Mouse (Mus musculus) liver, embryonic 12.5 days (tissue): Measurements from ENCODE around the gene Csk. TPM values are rescaled to one million over a fixed set of nuclear protein-coding genes. Genes with fewer than 3 reads are reported as not detected.
A peak's percentile ranks its signal among the peaks of the same experiment; 100 is the strongest.

ENCODE experiments used
- ATAC-seq: fragments of 200-750 bp; cut with Nextera tagmentation; 2 replicates; pipeline ENCODE4 v1.8.0; 2017; ENCODE audit warnings: moderate number of reproducible peaks, mild to moderate bottlenecking, moderate library complexity
- H3K27ac ChIP-seq: fragments of 300-500 bp; sonication (generic); 2 replicates; pipeline ENCODE4 v1.5.1; 2016; ENCODE audit warnings: mild to moderate bottlenecking
- H3K27me3 ChIP-seq: fragments of 300-500 bp; sonication (generic); replicated peaks from 2 replicates; pipeline ENCODE4 v1.6.1; 2016; ENCODE audit warnings: mild to moderate bottlenecking, moderate library complexity
- H3K36me3 ChIP-seq: fragments of 300-500 bp; sonication (generic); 2 replicates; pipeline ENCODE4 v1.6.1; 2016; ENCODE audit warnings: mild to moderate bottlenecking, moderate library complexity
- H3K4me1 ChIP-seq: fragments of 300-500 bp; sonication (generic); 2 replicates; pipeline ENCODE4 v1.6.1; 2016
- H3K4me2 ChIP-seq: fragments of 300-500 bp; sonication (generic); 2 replicates; pipeline ENCODE4 v1.6.1; 2016; ENCODE audit warnings: mild to moderate bottlenecking, moderate library complexity
- H3K4me3 ChIP-seq: fragments of 300-500 bp; sonication (generic); 2 replicates; pipeline ENCODE4 v1.5.1; 2016; ENCODE audit warnings: mild to moderate bottlenecking, moderate library complexity
- H3K9ac ChIP-seq: fragments of 300-500 bp; sonication (generic); 2 replicates; pipeline ENCODE4 v1.6.1; 2016; ENCODE audit warnings: mild to moderate bottlenecking, moderate library complexity
- H3K9me3 ChIP-seq: fragments of 300-500 bp; sonication (generic); replicated peaks from 2 replicates; pipeline ENCODE4 v1.6.1; 2016; ENCODE audit warnings: mild to moderate bottlenecking, moderate library complexity
- WGBS: fragments of 180-500 bp; shearing (Covaris S2); methylation state at CpG from one replicate; pipeline ENCODE4 v1.1.7; 2016; ENCODE audit not compliant: insufficient replicate concordance; 5-methylcytosine and 5-hydroxymethylcytosine counted together
- polyA plus RNA-seq: library from polyadenylated mRNA; unstranded; fragments of >200 nt; fragmentation: Nextera tagmentation; extraction: Ambion mirVana; gene quantifications from 2 replicates; pipeline ENCODE4 v1.2.1, GENCODE M21; 2016

Gene Csk
- 27.0 and 27.8 TPM in 2 replicates for polyA plus RNA-seq

GRCm38 (mm10) chr9:57653283-57653682 is at the start of gene Csk:
Gene Csk, minus strand, starts transcription at chr9:57653631.
- Histone ChIP-seq H3K36me3 (no peaks in the 10 kb centered on the region), H3K9me3 (no peaks in the 10 kb centered on the region), H3K27me3 (peaks cover 9% of the 10 kb centered on the region; the same call in 1 of the 2 replicates), H3K4me1 (peaks cover 51% of the 10 kb centered on the region), H3K9ac (no peak within 1 kb of the TSS), H3K4me3 (no peak within 1 kb of the TSS), H3K4me2 (no peak within 1 kb of the TSS), H3K27ac (no peak within 1 kb of the TSS)
- 78% methylated on average over 5 of the region's 5 CpGs for WGBS
- no peak for ATAC-seq

GRCm38 (mm10) chr9:57698466-57699150 is 45.2 kb upstream of the Csk start:
- peaks cover 62% of the 10 kb centered on the region for H3K27me3 ChIP-seq
- 67% methylated on average over 1 of the region's 1 CpGs for WGBS
- H3K4me2 ChIP-seq: no peak overlapping the region
- H3K4me3 ChIP-seq: no peak overlapping the region
- no peak overlapping the region for H3K27ac ChIP-seq
- no peaks in the 10 kb centered on the region for H3K9me3 ChIP-seq
- H3K9ac ChIP-seq: no peak overlapping the region
- H3K4me1 ChIP-seq: peaks cover 24% of the 10 kb centered on the region
- ATAC-seq: no peak
- H3K36me3 ChIP-seq: no peaks in the 10 kb centered on the region

DNA sequence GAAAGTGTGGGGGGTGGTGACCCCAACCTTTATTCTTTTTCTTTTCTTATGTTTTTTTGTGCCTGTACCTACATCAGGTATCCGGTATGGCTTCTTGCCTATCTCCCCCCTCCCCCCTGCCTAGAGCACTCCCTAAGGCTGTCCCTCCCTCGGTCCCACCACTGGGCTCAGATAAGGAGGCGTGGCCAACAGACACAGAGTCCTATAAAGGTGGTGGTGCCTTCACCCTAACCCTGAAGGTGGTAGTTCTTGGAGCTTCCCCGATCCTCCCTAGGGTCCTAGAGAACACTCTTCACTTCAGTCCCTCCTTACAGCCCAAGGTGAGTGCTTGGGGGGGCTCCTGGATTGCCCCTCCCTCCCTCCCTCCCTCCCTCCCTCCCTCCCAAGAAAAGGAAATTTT is 43.9 kb upstream of the Csk start:
- Histone ChIP-seq H3K4me3 (peak overlapping the region; percentile 53), H3K36me3 (no peaks in the 10 kb centered on the region), H3K4me1 (peaks cover 24% of the 10 kb centered on the region), H3K9me3 (no peaks in the 10 kb centered on the region), H3K4me2 (peak overlapping the region; percentile 85), H3K27ac (no peak overlapping the region), H3K9ac (no peak overlapping the region), H3K27me3 (peaks cover 65% of the 10 kb centered on the region)
- 8% methylated on average over 4 of the region's 4 CpGs for WGBS
- ATAC-seq: peak; percentile 76

DNA sequence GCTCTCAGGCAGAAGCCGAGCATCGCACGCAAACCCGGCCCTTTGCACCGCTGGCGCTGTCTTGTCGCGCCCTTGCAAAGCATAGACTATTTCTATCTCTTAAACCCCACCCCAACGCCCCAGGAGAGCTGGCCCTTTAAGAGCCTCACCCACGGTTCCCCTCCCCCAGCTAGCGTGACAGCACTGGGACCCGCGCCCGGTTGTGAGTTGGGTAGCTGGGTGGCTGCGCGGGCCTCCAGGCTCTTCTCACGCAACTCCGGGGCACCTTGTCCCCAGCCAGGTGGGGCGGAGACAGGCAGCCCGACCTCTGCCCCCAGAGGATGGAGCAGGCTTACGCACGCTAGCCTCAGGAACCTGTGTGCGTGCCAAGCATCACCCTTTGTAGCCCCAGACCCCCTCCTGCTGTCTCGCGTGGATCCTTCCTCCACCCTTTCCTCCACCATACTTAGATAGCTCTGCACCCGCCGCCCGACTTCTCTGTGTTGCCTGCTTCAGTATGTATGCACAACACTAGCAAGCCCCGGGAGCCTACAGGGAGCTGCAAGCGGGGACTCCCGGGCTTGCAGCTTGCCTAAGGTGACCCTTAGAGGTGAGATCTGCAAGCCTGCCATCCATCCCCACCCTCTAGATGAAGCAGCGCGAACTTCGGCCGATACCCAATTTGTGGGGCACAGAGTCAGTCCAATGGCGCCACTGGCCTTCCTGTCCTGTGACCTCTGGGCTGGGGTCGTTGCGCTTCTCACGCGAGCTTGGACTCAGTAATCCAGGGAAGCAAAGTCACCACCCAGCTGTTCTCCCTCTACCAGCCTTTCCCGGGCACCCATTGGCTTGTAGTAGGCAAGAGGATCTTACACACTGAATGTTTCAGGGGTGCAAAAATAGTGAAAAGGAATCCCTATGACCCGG is 43.2 kb upstream of the Csk start:
- 2% methylated on average over 42 of the region's 42 CpGs for WGBS
- Histone ChIP-seq H3K27me3 (peaks cover 70% of the 10 kb centered on the region), H3K9me3 (no peaks in the 10 kb centered on the region), H3K27ac (no peak overlapping the region), H3K4me1 (peaks cover 24% of the 10 kb centered on the region), H3K9ac (peak overlapping the region; percentile 52), H3K36me3 (no peaks in the 10 kb centered on the region), H3K4me2 (peak overlapping the region; percentile 85), H3K4me3 (peak overlapping the region; percentile 53)
- peak; percentile 47 for ATAC-seq

- Histone ChIP-seq H3K27me3 (peaks cover 64% of the 10 kb centered on the region), H3K36me3 (no peaks in the 10 kb centered on the region), H3K27ac (no peak overlapping the region), H3K4me1 (peaks cover 24% of the 10 kb centered on the region), H3K4me3 (no peak overlapping the region), H3K4me2 (no peak overlapping the region), H3K9ac (no peak overlapping the region), H3K9me3 (no peaks in the 10 kb centered on the region)
- 80% methylated on average over 2 of the region's 2 CpGs for WGBS
- ATAC-seq: no peak
These were observed 40.7 kb upstream of the Csk start for GRCm38 (mm10) chr9:57694108-57694507.

DNA sequence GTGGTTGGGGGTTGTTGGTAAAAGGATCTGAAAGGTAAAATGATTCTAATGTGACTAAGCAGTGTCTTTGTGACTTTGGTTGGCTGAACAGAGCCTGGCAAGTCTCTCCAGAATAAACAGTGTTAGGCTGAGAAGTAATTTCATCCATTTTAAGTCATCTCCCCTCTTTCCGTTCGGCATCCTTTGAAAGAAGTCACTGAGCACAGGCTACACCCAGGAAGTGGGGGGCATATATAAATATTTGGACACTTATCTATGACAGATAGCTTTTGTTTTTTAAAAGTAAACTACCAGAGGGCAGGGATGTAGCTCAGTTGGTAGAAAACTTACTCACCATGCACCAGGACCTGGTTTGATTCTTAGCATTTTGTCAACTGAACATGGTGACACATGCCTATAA is 35.2 kb upstream of the Csk start:
- H3K4me2 ChIP-seq: no peak overlapping the region
- no peak for ATAC-seq
- H3K4me1 ChIP-seq: peaks cover 14% of the 10 kb centered on the region; the same call in 1 of the 2 replicates
- H3K4me3 ChIP-seq: no peak overlapping the region
- 72% methylated on average over 2 of the region's 2 CpGs for WGBS
- no peak overlapping the region for H3K9ac ChIP-seq
- peaks cover 17% of the 10 kb centered on the region for H3K27me3 ChIP-seq
- H3K36me3 ChIP-seq: no peaks in the 10 kb centered on the region
- H3K27ac ChIP-seq: no peak overlapping the region
- no peaks in the 10 kb centered on the region for H3K9me3 ChIP-seq

GRCm38 (mm10) chr9:57688158-57688557 is 34.7 kb upstream of the Csk start:
- Histone ChIP-seq H3K4me1 (peaks cover 14% of the 10 kb centered on the region; the same call in 1 of the 2 replicates), H3K27me3 (peaks cover 18% of the 10 kb centered on the region), H3K9ac (no peak overlapping the region), H3K4me2 (no peak overlapping the region), H3K9me3 (no peaks in the 10 kb centered on the region), H3K36me3 (no peaks in the 10 kb centered on the region), H3K27ac (no peak overlapping the region), H3K4me3 (no peak overlapping the region)
- WGBS: 43% methylated on average over 2 of the region's 2 CpGs
- ATAC-seq: no peak

DNA sequence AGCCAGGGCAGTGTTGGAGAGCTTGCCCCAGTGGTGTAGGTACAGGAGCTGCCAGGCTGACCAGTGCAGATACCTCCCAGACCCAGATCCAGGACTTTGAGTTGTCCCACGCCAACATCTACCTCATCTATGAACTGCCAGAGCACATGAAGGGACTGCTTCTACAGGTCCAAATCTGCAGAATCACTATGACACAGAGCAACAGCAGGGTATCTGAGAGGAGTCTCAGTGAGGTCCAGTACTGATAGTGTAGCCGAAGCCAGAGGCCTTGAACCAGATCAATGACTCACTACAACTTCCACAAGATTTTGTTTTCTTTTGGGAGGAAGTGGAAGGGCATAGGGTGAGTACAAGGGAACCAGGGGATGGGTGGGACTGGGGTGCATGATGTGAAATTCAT is 34.3 kb upstream of the Csk start, which contains the start of gene Cyp1a1:
Gene Cyp1a1, plus strand, starts transcription at position 178 of the 400 bp plus-strand sequence.
- Histone ChIP-seq H3K4me2 (no peak within 1 kb of the TSS), H3K27ac (no peak within 1 kb of the TSS), H3K36me3 (no peaks in the 10 kb centered on the region), H3K27me3 (peaks cover 17% of the 10 kb centered on the region), H3K4me1 (peaks cover 14% of the 10 kb centered on the region; the same call in 1 of the 2 replicates), H3K4me3 (no peak within 1 kb of the TSS), H3K9me3 (no peaks in the 10 kb centered on the region), H3K9ac (no peak within 1 kb of the TSS)
- peak; percentile 76 for ATAC-seq
- 64% methylated on average over 2 of the region's 2 CpGs for WGBS

- Histone ChIP-seq H3K27ac (no peak overlapping the region), H3K9ac (no peak overlapping the region), H3K4me3 (no peak overlapping the region), H3K27me3 (peaks cover 20% of the 10 kb centered on the region), H3K36me3 (no peaks in the 10 kb centered on the region), H3K4me2 (no peak overlapping the region), H3K9me3 (no peaks in the 10 kb centered on the region), H3K4me1 (peaks cover 14% of the 10 kb centered on the region; the same call in 1 of the 2 replicates)
- 70% methylated on average over 5 of the region's 5 CpGs for WGBS
- no peak for ATAC-seq
These were observed 32.6 kb upstream of the Csk start for GRCm38 (mm10) chr9:57686011-57686410.

- Histone ChIP-seq H3K4me2 (no peak within 1 kb of the TSS), H3K4me3 (no peak within 1 kb of the TSS), H3K27ac (no peak within 1 kb of the TSS), H3K36me3 (no peaks in the 10 kb centered on the region), H3K4me1 (peaks cover 12% of the 10 kb centered on the region; the same call in 1 of the 2 replicates), H3K9ac (no peak within 1 kb of the TSS), H3K27me3 (peaks cover 23% of the 10 kb centered on the region), H3K9me3 (no peaks in the 10 kb centered on the region)
- WGBS: 55% methylated on average over 5 of the region's 5 CpGs
- ATAC-seq: no peak
These were observed 30.1 kb upstream of the Csk start, which contains the start of gene Cyp1a2 for GRCm38 (mm10) chr9:57683520-57683919. Gene Cyp1a2, minus strand, starts transcription at chr9:57683703.

GRCm38 (mm10) chr9:57681411-57681810 is 28.0 kb upstream of the Csk start:
- ATAC-seq: no peak
- Histone ChIP-seq H3K4me3 (no peak overlapping the region), H3K27me3 (peaks cover 23% of the 10 kb centered on the region), H3K4me1 (no peaks in the 10 kb centered on the region), H3K9ac (no peak overlapping the region), H3K4me2 (no peak overlapping the region), H3K36me3 (no peaks in the 10 kb centered on the region), H3K27ac (no peak overlapping the region), H3K9me3 (no peaks in the 10 kb centered on the region)
- 68% methylated on average over 10 of the region's 10 CpGs for WGBS

DNA sequence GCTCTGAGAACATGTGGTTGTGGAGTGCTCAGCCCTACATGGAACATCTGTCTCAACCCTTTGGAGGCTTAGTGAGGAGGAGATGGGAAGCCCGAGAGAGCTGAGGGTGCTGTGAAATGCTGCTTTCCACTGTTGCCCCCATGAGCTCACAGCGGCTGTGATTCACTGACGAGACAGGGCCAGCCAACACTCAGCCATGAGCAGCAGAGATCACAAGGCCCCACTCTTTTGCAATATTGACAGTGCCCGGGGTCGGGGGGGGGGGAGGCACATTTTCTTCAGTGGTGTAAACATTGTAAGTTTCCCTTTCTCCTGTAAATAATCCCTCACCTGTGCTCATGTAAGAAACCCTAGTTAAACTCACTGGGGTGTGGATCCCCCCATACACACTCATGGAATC is 18.1 kb upstream of the Csk start:
- Histone ChIP-seq H3K4me2 (no peak overlapping the region), H3K27me3 (0 out of 2 replicates have a peak, but pooled peaks cover 4% of the 10 kb centered on the region), H3K9me3 (no peaks in the 10 kb centered on the region), H3K27ac (no peak overlapping the region; the same call in 1 of the 2 replicates), H3K4me1 (peaks cover 10% of the 10 kb centered on the region), H3K9ac (no peak overlapping the region), H3K4me3 (no peak overlapping the region), H3K36me3 (no peaks in the 10 kb centered on the region)
- 0 out of 2 replicates have a peak, but pooled peaks have one; percentile 49 for ATAC-seq
- 68% methylated on average over 5 of the region's 5 CpGs for WGBS
